Mouse (Mus musculus): Measurements from ENCODE around the gene Eva1c. TPM values are rescaled to one million over a fixed set of nuclear protein-coding genes. Genes with fewer than 3 reads are reported as not detected.

The Eva1c gene
- polyA plus RNA-seq, 1 experiment from 2014 or later = 3.6 TPM

DNA sequence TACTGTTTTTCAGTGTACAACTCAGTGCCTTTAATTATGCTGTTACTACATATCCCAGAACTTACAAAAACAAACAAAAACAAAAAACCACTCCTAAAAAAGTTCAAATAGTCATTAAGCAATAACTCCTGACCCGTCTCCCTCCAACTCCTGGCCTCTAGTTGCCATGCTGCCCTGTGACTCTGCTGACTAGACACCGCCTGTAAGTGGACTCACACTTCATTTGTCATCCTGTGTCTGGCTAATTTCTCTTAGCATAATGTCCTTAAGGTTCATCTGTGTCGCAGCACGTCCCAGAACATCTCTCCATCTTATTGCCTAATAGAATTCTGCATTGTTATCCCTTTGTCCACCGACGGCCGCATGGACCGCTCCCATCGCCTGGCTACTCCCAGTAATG, 979 bp downstream of the Eva1c start:
- Histone ChIP-seq H3K27me3 (ENCODE audit: control insufficient read depth, insufficient read depth, low read length) (no peaks in the 10 kb centered on the region), H3K4me2 (replicated peaks; ENCODE audit: low read depth) (no peak overlapping the region), H3K9me3 (ENCODE audit: control insufficient read depth, low read length) (no peaks in the 10 kb centered on the region), H3K36me3 (ENCODE audit: control insufficient read depth, insufficient read depth, low read length) (no peaks in the 10 kb centered on the region), H3K4me1 (replicated peaks; ENCODE audit: control insufficient read depth, insufficient read depth) (peaks cover 4% of the 10 kb centered on the region; the same call in 1 of the 2 replicates), H3K4me3 (ENCODE audit: low read depth, low read length) (no peak overlapping the region), H3K27ac (replicated peaks) (no peak overlapping the region), H3K9ac (ENCODE audit: low read length) (no peak overlapping the region)
- DNase-seq (ENCODE audit: low spot score) (no peak), ATAC-seq (ENCODE audit: low FRiP score, low TSS enrichment) (no peak)
- no peak for TF ChIP-seq CTCF (IDR thresholded peaks at IDR 0.05; ENCODE audit: low read depth)
- TF ChIP-seq EP300 (optimal IDR thresholded peaks at IDR 0.05) = no peak
- 78% methylated on average over 9 of the region's 9 CpGs for whole genome bisulfite sequencing

DNA sequence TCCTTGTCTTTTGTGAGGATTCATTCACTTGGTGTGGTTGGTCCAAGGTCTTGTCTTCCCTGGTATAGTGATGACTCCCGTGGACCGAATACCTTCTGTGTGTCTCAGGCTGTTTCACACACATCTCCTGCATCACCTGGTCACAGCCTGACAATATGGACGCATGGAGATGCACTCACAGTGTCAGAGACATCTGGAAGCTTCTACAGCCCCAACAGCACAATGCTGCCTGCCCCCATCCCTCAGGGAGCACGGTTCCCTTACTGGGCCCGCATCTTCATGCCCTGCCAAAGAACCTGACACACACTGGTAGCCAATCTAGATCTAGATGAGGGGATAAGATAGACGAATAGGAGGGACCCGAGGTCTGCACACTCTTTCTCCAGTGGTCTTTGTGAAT, 2.6 kb downstream of the Eva1c start:
- WGBS = 80% methylated on average over 7 of the region's 7 CpGs
- ATAC-seq (ENCODE audit: low FRiP score, low TSS enrichment) = no peak
- no peak for TF ChIP-seq CTCF (IDR thresholded peaks at IDR 0.05; ENCODE audit: low read depth)
- TF ChIP-seq EP300 (optimal IDR thresholded peaks at IDR 0.05) = no peak

DNA sequence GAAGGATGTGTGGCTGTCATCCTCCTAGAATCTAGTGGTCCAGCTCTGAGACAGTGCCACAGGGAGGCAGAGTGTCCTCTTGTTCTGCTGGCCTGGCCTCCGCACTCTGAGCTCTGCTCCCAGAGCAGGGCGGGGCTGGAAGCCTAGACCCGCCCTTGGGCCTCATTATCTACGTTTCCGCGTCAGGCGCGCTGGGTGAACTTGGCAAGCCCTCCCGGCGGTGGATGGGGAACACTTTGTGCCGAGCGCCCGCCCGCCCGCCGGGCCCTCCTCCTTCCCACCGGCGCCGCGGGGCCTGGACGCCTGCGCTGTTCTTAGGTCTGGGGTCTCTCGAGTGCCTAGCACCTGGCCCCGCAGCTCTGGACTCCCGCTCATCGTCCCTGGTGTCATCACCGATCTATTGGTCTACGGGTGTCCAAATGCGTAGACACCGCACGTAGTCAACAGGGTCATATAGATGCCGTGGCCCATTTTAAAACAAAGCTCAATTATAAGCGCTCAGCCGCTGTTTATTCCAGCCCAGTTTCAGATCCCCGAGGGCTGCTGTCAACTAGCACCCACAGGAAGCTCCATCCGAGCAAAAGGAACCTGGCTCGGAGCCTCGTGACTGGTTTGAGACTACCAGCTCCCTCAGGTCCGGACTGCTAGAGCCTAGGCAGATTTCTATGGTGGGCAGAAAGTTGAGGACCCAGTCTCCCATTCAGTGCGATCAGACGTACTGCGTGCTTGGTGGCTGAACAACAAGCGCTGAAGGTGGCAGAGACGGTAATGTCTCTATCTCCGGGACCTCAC, 3.6 kb downstream of the Eva1c start:
- Histone ChIP-seq H3K36me3 (ENCODE audit: control insufficient read depth, insufficient read depth, low read length) (no peaks in the 10 kb centered on the region), H3K27ac (replicated peaks) (peak overlapping the region; percentile 67), H3K4me3 (ENCODE audit: low read depth, low read length) (peak overlapping the region; percentile 55), H3K9me3 (ENCODE audit: control insufficient read depth, low read length) (no peaks in the 10 kb centered on the region), H3K27me3 (ENCODE audit: control insufficient read depth, insufficient read depth, low read length) (no peaks in the 10 kb centered on the region), H3K9ac (ENCODE audit: low read length) (peak overlapping the region; percentile 71), H3K4me2 (replicated peaks; ENCODE audit: low read depth) (peak overlapping the region; percentile 97), H3K4me1 (replicated peaks; ENCODE audit: control insufficient read depth, insufficient read depth) (peaks cover 4% of the 10 kb centered on the region; the same call in 1 of the 2 replicates)
- peak; percentile 91 for ATAC-seq (ENCODE audit: low FRiP score, low TSS enrichment)
- TF ChIP-seq EP300 (optimal IDR thresholded peaks at IDR 0.05) = no peak
- TF ChIP-seq CTCF (IDR thresholded peaks at IDR 0.05; ENCODE audit: low read depth) = peak; percentile 62
- DNase-seq (ENCODE audit: low spot score) = peak; percentile 93
- under 1% methylated on average over 44 of the region's 45 CpGs for WGBS

More for the DNA sequence above, 2.6 kb downstream of the Eva1c start:
- H3K36me3 ChIP-seq (ENCODE audit: control insufficient read depth, insufficient read depth, low read length) = no peaks in the 10 kb centered on the region
- no peak overlapping the region for H3K9ac ChIP-seq (ENCODE audit: low read length)
- H3K27ac ChIP-seq (replicated peaks) = no peak overlapping the region
- no peaks in the 10 kb centered on the region for H3K27me3 ChIP-seq (ENCODE audit: control insufficient read depth, insufficient read depth, low read length)
- H3K4me2 ChIP-seq (replicated peaks; ENCODE audit: low read depth) = no peak overlapping the region
- no peak overlapping the region for H3K4me3 ChIP-seq (ENCODE audit: low read depth, low read length)
- peaks cover 4% of the 10 kb centered on the region; the same call in 1 of the 2 replicates for H3K4me1 ChIP-seq (replicated peaks; ENCODE audit: control insufficient read depth, insufficient read depth)
- no peaks in the 10 kb centered on the region for H3K9me3 ChIP-seq (ENCODE audit: control insufficient read depth, low read length)
- no peak for DNase-seq (ENCODE audit: low spot score)

DNA sequence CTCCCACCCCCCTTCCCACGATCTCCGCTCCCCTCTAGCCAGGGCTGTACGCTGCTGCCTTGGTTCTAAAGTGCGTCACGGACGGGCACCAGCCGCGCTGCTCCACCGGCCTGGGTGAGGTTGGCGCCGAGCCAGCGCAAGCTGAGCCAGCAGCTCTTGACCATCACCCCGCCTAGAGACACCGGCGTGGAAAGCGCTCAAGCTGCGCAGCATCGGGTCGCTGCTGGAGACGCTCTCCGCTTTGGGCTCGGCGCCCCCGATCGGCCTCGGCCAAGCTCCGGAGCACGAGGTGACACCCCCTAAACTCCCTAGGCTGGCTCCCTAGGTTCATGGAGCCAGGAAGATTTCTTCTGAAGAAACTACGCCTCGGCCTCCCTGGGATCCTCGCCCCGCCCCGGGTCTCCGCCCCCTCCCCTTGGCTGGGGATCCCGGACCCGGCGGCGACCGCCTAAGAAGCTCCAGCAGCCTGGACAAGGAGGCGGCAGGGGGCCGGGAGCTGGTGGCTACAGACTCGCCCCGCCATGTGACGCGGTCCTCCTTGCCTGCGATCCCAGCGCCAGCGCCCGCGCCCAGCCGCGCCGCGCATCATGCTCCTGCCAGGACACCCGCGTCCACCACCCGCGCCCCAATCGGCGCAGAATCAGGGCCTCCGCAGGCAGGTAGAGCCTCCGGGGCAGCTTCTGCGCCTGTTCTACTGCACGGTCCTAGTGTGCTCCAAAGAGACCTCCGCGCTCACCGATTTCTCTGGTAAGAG, 4.3 kb downstream of the Eva1c start:
- Histone ChIP-seq H3K27ac (replicated peaks) (peak overlapping the region; percentile 67), H3K4me1 (replicated peaks; ENCODE audit: control insufficient read depth, insufficient read depth) (peaks cover 4% of the 10 kb centered on the region; the same call in 1 of the 2 replicates), H3K9me3 (ENCODE audit: control insufficient read depth, low read length) (no peaks in the 10 kb centered on the region), H3K9ac (ENCODE audit: low read length) (peak overlapping the region; percentile 71), H3K27me3 (ENCODE audit: control insufficient read depth, insufficient read depth, low read length) (no peaks in the 10 kb centered on the region), H3K4me3 (ENCODE audit: low read depth, low read length) (peak overlapping the region; percentile 55), H3K4me2 (replicated peaks; ENCODE audit: low read depth) (peak overlapping the region; percentile 97), H3K36me3 (ENCODE audit: control insufficient read depth, insufficient read depth, low read length) (no peaks in the 10 kb centered on the region)
- no peak for TF ChIP-seq EP300 (optimal IDR thresholded peaks at IDR 0.05)
- no peak for TF ChIP-seq CTCF (IDR thresholded peaks at IDR 0.05; ENCODE audit: low read depth)
- DNase-seq (ENCODE audit: low spot score) = peak; percentile 88
- under 1% methylated on average over 63 of the region's 67 CpGs for WGBS
- ATAC-seq (ENCODE audit: low FRiP score, low TSS enrichment) = peak; percentile 85

DNA sequence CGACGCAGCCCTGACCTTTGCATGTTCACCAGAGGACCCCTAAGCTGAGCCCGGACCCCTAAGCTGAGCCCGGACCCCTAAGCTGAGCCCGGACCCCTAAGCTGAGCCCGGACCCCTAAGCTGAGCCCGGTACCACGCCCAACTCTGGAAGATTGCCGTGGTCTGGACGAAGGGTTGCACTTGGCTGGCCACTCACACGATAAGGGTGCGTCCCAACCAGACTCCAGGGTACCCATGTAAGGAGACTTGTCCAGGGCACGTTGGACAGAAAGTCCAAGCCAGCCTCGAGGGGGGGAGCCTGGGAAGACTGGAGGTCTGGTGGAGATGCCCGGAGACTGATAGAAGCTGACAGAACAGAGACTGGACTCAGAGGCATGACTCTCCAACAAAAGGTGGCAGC, 5.2 kb downstream of the Eva1c start:
- Histone ChIP-seq H3K4me1 (replicated peaks; ENCODE audit: control insufficient read depth, insufficient read depth) (peaks cover 4% of the 10 kb centered on the region; the same call in 1 of the 2 replicates), H3K27ac (replicated peaks) (no peak overlapping the region), H3K36me3 (ENCODE audit: control insufficient read depth, insufficient read depth, low read length) (no peaks in the 10 kb centered on the region), H3K9me3 (ENCODE audit: control insufficient read depth, low read length) (no peaks in the 10 kb centered on the region), H3K9ac (ENCODE audit: low read length) (peak overlapping the region; percentile 71), H3K27me3 (ENCODE audit: control insufficient read depth, insufficient read depth, low read length) (no peaks in the 10 kb centered on the region), H3K4me2 (replicated peaks; ENCODE audit: low read depth) (peak overlapping the region; percentile 97), H3K4me3 (ENCODE audit: low read depth, low read length) (peak overlapping the region; percentile 55)
- DNase-seq (ENCODE audit: low spot score) (no peak), ATAC-seq (ENCODE audit: low FRiP score, low TSS enrichment) (no peak)
- WGBS = 27% methylated on average over 15 of the region's 15 CpGs
- TF ChIP-seq EP300 (optimal IDR thresholded peaks at IDR 0.05) (no peak), CTCF (IDR thresholded peaks at IDR 0.05; ENCODE audit: low read depth) (no peak)
